ENCODE assay signal across 8 mouse cellular contexts in the genomic region with DNA sequence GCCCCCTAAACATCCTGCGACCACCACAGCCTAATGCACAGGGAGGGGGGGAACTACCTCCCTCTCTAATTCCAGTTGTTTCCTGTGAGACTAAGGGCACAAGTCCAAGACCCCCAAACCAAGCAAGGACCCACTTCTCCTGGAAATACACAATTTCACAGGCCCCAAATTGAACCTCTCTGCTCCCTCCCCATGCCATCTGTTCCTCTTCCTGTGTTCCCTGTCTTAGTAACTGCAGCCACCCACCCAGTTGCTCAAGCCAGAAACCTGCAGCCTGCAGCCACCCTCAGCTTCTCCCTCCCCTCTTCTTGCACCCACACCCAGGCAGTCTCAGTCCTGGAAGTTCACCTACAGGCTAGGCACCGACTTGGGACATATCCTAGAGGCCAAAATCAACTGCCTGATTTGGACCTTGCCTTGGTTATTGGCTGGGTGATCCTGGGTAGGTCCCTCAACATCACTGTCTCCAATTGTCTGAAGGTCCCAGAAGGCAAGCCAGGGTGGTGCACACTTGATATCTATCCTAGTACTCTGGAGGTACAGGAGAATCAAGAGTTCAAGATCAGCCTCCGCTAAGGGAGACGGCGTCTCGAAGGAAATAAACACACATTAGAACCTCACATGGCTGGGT. TPM values are rescaled to one million over a fixed set of nuclear protein-coding genes. Genes with fewer than 3 reads are reported as not detected.
DNase-seq lines count a peak whose midpoint lies in the region; TF ChIP-seq lines count a peak whose summit lies in the region.

No protein-coding gene starts in this region.

- DNase-seq in heart, adult 2 months = no peak
- no peak for DNase-seq in heart, postnatal 14 days
- DNase-seq in right cerebral cortex, adult 18-20 months = peak; percentile 87
- DNase-seq in right cerebral cortex, postnatal 4 days = no peak
- peak; percentile 59 to 81 for DNase-seq in layer of hippocampus, adult 2 months (ENCODE audit: low spot score in 2 of 2)
- peak; percentile 27 for DNase-seq in thymus, postnatal 0 days (ENCODE audit: low spot score)
- no peak for DNase-seq in gastrocnemius, postnatal 25 days
- no peak for DNase-seq in testis, postnatal 10 days (ENCODE audit: low spot score)

- no peaks in the 10 kb centered on the region for H3K27me3 ChIP-seq in heart, adult 2 months (ENCODE audit: control insufficient read depth, insufficient read depth, low read length)

- 0 out of 2 replicates have a peak, but pooled peaks cover 2% of the 10 kb centered on the region for H3K79me2 ChIP-seq in heart, adult 2 months (replicated peaks; ENCODE audit: control insufficient read depth, insufficient read depth, low read length)

- no peak overlapping the region for H3K4me3 ChIP-seq in heart, adult 2 months
- no peak overlapping the region for H3K4me3 ChIP-seq in layer of hippocampus, adult 2 months

- intact Hi-C loops in heart, adult 2 months (cut with DNase I) = no loop called here
- intact Hi-C loops in heart, postnatal 14 days (cut with DNase I) = loop anchor here (2.0 kb wide), 1 partner anchor 44 kb away; no protein-coding TSS in a partner anchor

- peak overlapping the region; percentile 13 for H3K27ac ChIP-seq in heart, adult 2 months
- H3K27ac ChIP-seq in layer of hippocampus, adult 2 months = peak overlapping the region; percentile 67

- 65% methylated on average over 6 of the region's 6 CpGs for WGBS in heart, adult 2 months

- no peak for TF ChIP-seq CTCF in heart, adult 2 months (IDR thresholded peaks at IDR 0.05)
- TF ChIP-seq CTCF in layer of hippocampus, adult 2 months (conservative IDR thresholded peaks at IDR 0.05) = no peak

- H3K36me3 ChIP-seq in heart, adult 2 months (ENCODE audit: control insufficient read depth, insufficient read depth, low read length) = peaks cover 3% of the 10 kb centered on the region; the same call in 1 of the 2 replicates

- TF ChIP-seq POLR2A in heart, adult 2 months (IDR thresholded peaks at IDR 0.05; ENCODE audit: insufficient read depth, low read depth, low read length) = no peak

- H3K4me1 ChIP-seq in heart, adult 2 months (ENCODE audit: control insufficient read depth, insufficient read depth, low read length) = peaks cover 43% of the 10 kb centered on the region

- no peak for TF ChIP-seq EP300 in heart, adult 2 months (IDR thresholded peaks at IDR 0.05; ENCODE audit: insufficient read depth, low read depth, low read length)

- H3K9ac ChIP-seq in heart, adult 2 months (ENCODE audit: low read depth, low read length) = no peak overlapping the region

RNA-seq across cellular contexts. Expression of a gene that starts 5.5 kb away (rescaled TPM):
- 10 to 100 TPM; 21.1 to 21.6 TPM for total RNA-seq in heart, adult 2 months (2021)
- polyA plus RNA-seq in heart, adult 2 months (2012; rRNA removed) = 23.6 and 28.7 TPM in 2 replicates
- 10 to 100 TPM; 15.8 to 21.4 TPM for total RNA-seq in heart, postnatal 14 days (2021)
- total RNA-seq in layer of hippocampus, adult 2 months (2021) = 10 to 100 TPM; 13.7 TPM
- polyA plus RNA-seq in thymus, postnatal 0 days (2015; fragmentation: Nextera tagmentation; extraction: Ambion mirVana) = 41.3 and 43.3 TPM in 2 replicates
- 1 to 10 TPM; 2.4 to 3.6 TPM for total RNA-seq in gastrocnemius, postnatal 25 days (2021)

RNA-seq across cellular contexts. Expression of a gene that starts 41.5 kb away (rescaled TPM):
- total RNA-seq in heart, adult 2 months (2021) = not detected
- 0.70 TPM in 1 of 2 replicates, not detected in the other for polyA plus RNA-seq in heart, adult 2 months (2012; rRNA removed)
- under 1 TPM in 1 of 2 experiments, not detected in 1; 0.26 TPM for total RNA-seq in heart, postnatal 14 days (2021)
- under 1 TPM; 0.49 to 0.92 TPM for total RNA-seq in layer of hippocampus, adult 2 months (2021)
- 0.05 TPM in 2 replicates for polyA plus RNA-seq in thymus, postnatal 0 days (2015; fragmentation: Nextera tagmentation; extraction: Ambion mirVana)
- not detected for total RNA-seq in gastrocnemius, postnatal 25 days (2021)

RNA-seq across cellular contexts. Expression of a gene that starts 41.6 kb away (rescaled TPM):
- total RNA-seq in heart, adult 2 months (2021) = 10 to 100 TPM; 32.2 to 35.9 TPM
- polyA plus RNA-seq in heart, adult 2 months (2012; rRNA removed) = 16.8 and 25.0 TPM in 2 replicates
- total RNA-seq in heart, postnatal 14 days (2021) = 10 to 100 TPM; 21.4 to 22.8 TPM
- total RNA-seq in layer of hippocampus, adult 2 months (2021) = 10 to 100 TPM; 33.1 to 40.8 TPM
- 7.6 and 8.3 TPM in 2 replicates for polyA plus RNA-seq in thymus, postnatal 0 days (2015; fragmentation: Nextera tagmentation; extraction: Ambion mirVana)
- total RNA-seq in gastrocnemius, postnatal 25 days (2021) = 10 to 100 TPM; 17.2 to 19.3 TPM

RNA-seq across cellular contexts. Expression of a gene that starts 44.5 kb away (rescaled TPM):
- 100 to 1,000 TPM; 118 to 133 TPM for total RNA-seq in heart, adult 2 months (2021)
- polyA plus RNA-seq in heart, adult 2 months (2012; rRNA removed) = 55.5 and 72.8 TPM in 2 replicates
- total RNA-seq in heart, postnatal 14 days (2021) = 100 to 1,000 TPM; 105 to 114 TPM
- total RNA-seq in layer of hippocampus, adult 2 months (2021) = under 1 TPM; 0.10 to 0.23 TPM
- 0.09 TPM in 1 of 2 replicates, not detected in the other for polyA plus RNA-seq in thymus, postnatal 0 days (2015; fragmentation: Nextera tagmentation; extraction: Ambion mirVana)
- total RNA-seq in gastrocnemius, postnatal 25 days (2021) = 100 to 1,000 TPM; 105 to 112 TPM

Comparison
In these comparisons a context has a peak if more than half of its experiments do, and no peak if none do; other contexts are left out.
1. DNase-seq: peak in right cerebral cortex, adult 18-20 months (single experiment), layer of hippocampus, adult 2 months (2 of 2) and thymus, postnatal 0 days (single experiment); none in heart, adult 2 months (0 of 2), heart, postnatal 14 days (0 of 2), right cerebral cortex, postnatal 4 days (single experiment), gastrocnemius, postnatal 25 days (single experiment) and testis, postnatal 10 days (single experiment).